Mouse (Mus musculus) liver, adult 2 months (tissue): ENCODE measurements at regions not wholly inside any gene's neighbourhood (a gene's known extent, or its start where the extent isn't known, plus 50 kb on each side); places are given as distances from the start of the nearest gene placed in this dataset.

Source experiments
- DNase-seq: peaks from one replicate; pipeline ENCODE4 v3.0.0-alpha.2; 2011; ENCODE audit warnings: low read depth, low spot score; ENCODE audit errors: extremely low read depth
- H3K27ac ChIP-seq: fragments of 200-500 bp; replicated peaks from 2 replicates; pipeline ENCODE4 v1.5.1; 2012; ENCODE audit warnings: low read depth, mild to moderate bottlenecking, control low read depth, inconsistent platforms, low read length; ENCODE audit not compliant: insufficient read depth
- H3K27me3 ChIP-seq: fragments of 200-500 bp; 2 replicates; pipeline ENCODE4 v1.6.1; 2012; ENCODE audit warnings: mild to moderate bottlenecking, moderate library complexity, low read length, inconsistent platforms; ENCODE audit not compliant: control insufficient read depth, insufficient read depth
- H3K36me3 ChIP-seq: fragments of 200-500 bp; 2 replicates; pipeline ENCODE4 v1.6.1; 2012; ENCODE audit warnings: low read length, inconsistent platforms; ENCODE audit not compliant: control insufficient read depth, insufficient read depth
- H3K4me1 ChIP-seq: fragments of 200-500 bp; 2 replicates; pipeline ENCODE4 v1.6.1; 2011; ENCODE audit warnings: low read length; ENCODE audit not compliant: control insufficient read depth, insufficient read depth
- H3K4me3 ChIP-seq: fragments of 200-500 bp; 2 replicates; pipeline ENCODE4 v1.5.1; 2011; ENCODE audit warnings: low read depth, mild to moderate bottlenecking, control low read depth, low read length, moderate library complexity; ENCODE audit not compliant: insufficient read depth
- H3K79me2 ChIP-seq: fragments of 200-500 bp; 2 replicates; pipeline ENCODE4 v1.6.1; 2012; ENCODE audit warnings: inconsistent platforms, mild to moderate bottlenecking, low read length, moderate library complexity; ENCODE audit not compliant: control insufficient read depth, insufficient read depth
- H3K9ac ChIP-seq: fragments of 200-500 bp; 2 replicates; pipeline ENCODE4 v1.6.1; 2012; ENCODE audit warnings: low read depth, mild to moderate bottlenecking, control low read depth, inconsistent platforms, low read length
- CTCF ChIP-seq: fragments of 200-500 bp; IDR thresholded peaks from 2 replicates; pipeline ENCODE4 v1.5.1; 2011; ENCODE audit warnings: low read depth, low read length, control low read depth
- POLR2A ChIP-seq: fragments of 200-500 bp; IDR thresholded peaks from 2 replicates; pipeline ENCODE4 v1.6.1; 2011; ENCODE audit warnings: low read length, control low read depth; ENCODE audit not compliant: insufficient read depth; ENCODE audit errors: extremely low read depth
- WGBS: fragments of 180-500 bp; shearing (Covaris S2); methylation state at CpG from one replicate; pipeline ENCODE4 v1.1.7; 2018; 5-methylcytosine and 5-hydroxymethylcytosine counted together

GRCm38 (mm10) chr17:50378141-50378727, 84.8 kb upstream of the Dazl start:
- no peaks in the 10 kb centered on the region for H3K36me3 ChIP-seq
- peaks cover 8% of the 10 kb centered on the region; the same call in 1 of the 2 replicates for H3K4me1 ChIP-seq
- H3K79me2 ChIP-seq = no peaks in the 10 kb centered on the region
- DNase-seq = peak; percentile 56
- no peak overlapping the region for H3K27ac ChIP-seq
- no peaks in the 10 kb centered on the region for H3K27me3 ChIP-seq
- H3K9ac ChIP-seq = no peak overlapping the region
- TF ChIP-seq POLR2A = no peak
- no peak for TF ChIP-seq CTCF
- 92% methylated on average over 3 of the region's 3 CpGs for WGBS
- H3K4me3 ChIP-seq = no peak overlapping the region

- peak; percentile 93 for DNase-seq
- H3K27me3 ChIP-seq = no peaks in the 10 kb centered on the region
- H3K27ac ChIP-seq = peak overlapping the region; percentile 90
- H3K4me1 ChIP-seq = peaks cover 9% of the 10 kb centered on the region
- H3K36me3 ChIP-seq = no peaks in the 10 kb centered on the region
- WGBS = 38% methylated on average over 12 of the region's 12 CpGs
- H3K9ac ChIP-seq = peak overlapping the region; percentile 33; the same call in 1 of the 2 replicates
- TF ChIP-seq CTCF = no peak
- TF ChIP-seq POLR2A = no peak
- no peaks in the 10 kb centered on the region for H3K79me2 ChIP-seq
- H3K4me3 ChIP-seq = no peak overlapping the region
These were observed 95.6 kb upstream of the Dazl start for GRCm38 (mm10) chr17:50388715-50389710.

GRCm38 (mm10) chr17:50390151-50390550, 96.7 kb upstream of the Dazl start:
- no peaks in the 10 kb centered on the region for H3K27me3 ChIP-seq
- DNase-seq = peak; percentile 71
- H3K9ac ChIP-seq = no peak overlapping the region
- TF ChIP-seq CTCF (no peak), POLR2A (no peak)
- H3K79me2 ChIP-seq = no peaks in the 10 kb centered on the region
- H3K27ac ChIP-seq = peak overlapping the region; percentile 42
- H3K4me1 ChIP-seq = peaks cover 9% of the 10 kb centered on the region
- no peaks in the 10 kb centered on the region for H3K36me3 ChIP-seq
- 83% methylated on average over 1 of the region's 1 CpGs for WGBS
- H3K4me3 ChIP-seq = no peak overlapping the region

GRCm38 (mm10) chr17:50391207-50391606, 97.8 kb upstream of the Dazl start:
- no peak for DNase-seq
- no peaks in the 10 kb centered on the region for H3K36me3 ChIP-seq
- H3K4me3 ChIP-seq = no peak overlapping the region
- H3K9ac ChIP-seq = no peak overlapping the region
- H3K27ac ChIP-seq = no peak overlapping the region
- H3K27me3 ChIP-seq = no peaks in the 10 kb centered on the region
- no peaks in the 10 kb centered on the region for H3K79me2 ChIP-seq
- 88% methylated on average over 4 of the region's 4 CpGs for WGBS
- TF ChIP-seq CTCF (no peak), POLR2A (no peak)
- H3K4me1 ChIP-seq = peaks cover 9% of the 10 kb centered on the region

- no peaks in the 10 kb centered on the region for H3K27me3 ChIP-seq
- no peak overlapping the region for H3K9ac ChIP-seq
- no peak overlapping the region for H3K27ac ChIP-seq
- DNase-seq = no peak
- no peak overlapping the region for H3K4me3 ChIP-seq
- H3K4me1 ChIP-seq = peaks cover 9% of the 10 kb centered on the region
- H3K79me2 ChIP-seq = no peaks in the 10 kb centered on the region
- no peak for TF ChIP-seq CTCF
- no peak for TF ChIP-seq POLR2A
- no peaks in the 10 kb centered on the region for H3K36me3 ChIP-seq
- WGBS = 95% methylated on average over 11 of the region's 11 CpGs
These were observed 98.6 kb upstream of the Dazl start for GRCm38 (mm10) chr17:50391996-50392395.

- Histone ChIP-seq H3K9ac (no peak overlapping the region), H3K27me3 (no peaks in the 10 kb centered on the region), H3K36me3 (no peaks in the 10 kb centered on the region), H3K4me1 (peaks cover 9% of the 10 kb centered on the region), H3K4me3 (no peak overlapping the region), H3K79me2 (no peaks in the 10 kb centered on the region), H3K27ac (no peak overlapping the region)
- TF ChIP-seq POLR2A (no peak), CTCF (no peak)
- 94% methylated on average over 6 of the region's 6 CpGs for WGBS
- no peak for DNase-seq
These were observed 99.0 kb upstream of the Dazl start for GRCm38 (mm10) chr17:50392428-50392827.
